Mouse (Mus musculus): ENCODE data around the gene Abca13. TPM values are rescaled to one million over a fixed set of nuclear protein-coding genes. Genes with fewer than 3 reads are reported as not detected.
A peak's percentile ranks its signal among the peaks of the same experiment; 100 is the strongest.
"Not testable (repeated sequence)": the region's sequence is repeated elsewhere in the genome, so short reads cannot be mapped to it uniquely, and the experiment has no call there.

Gene Abca13
- total RNA-seq (2021), result under 1 TPM; 0.03 TPM
- long read RNA-seq, experiment 1, result 0 reads
- long read RNA-seq, experiment 2, result 0 reads

DNA sequence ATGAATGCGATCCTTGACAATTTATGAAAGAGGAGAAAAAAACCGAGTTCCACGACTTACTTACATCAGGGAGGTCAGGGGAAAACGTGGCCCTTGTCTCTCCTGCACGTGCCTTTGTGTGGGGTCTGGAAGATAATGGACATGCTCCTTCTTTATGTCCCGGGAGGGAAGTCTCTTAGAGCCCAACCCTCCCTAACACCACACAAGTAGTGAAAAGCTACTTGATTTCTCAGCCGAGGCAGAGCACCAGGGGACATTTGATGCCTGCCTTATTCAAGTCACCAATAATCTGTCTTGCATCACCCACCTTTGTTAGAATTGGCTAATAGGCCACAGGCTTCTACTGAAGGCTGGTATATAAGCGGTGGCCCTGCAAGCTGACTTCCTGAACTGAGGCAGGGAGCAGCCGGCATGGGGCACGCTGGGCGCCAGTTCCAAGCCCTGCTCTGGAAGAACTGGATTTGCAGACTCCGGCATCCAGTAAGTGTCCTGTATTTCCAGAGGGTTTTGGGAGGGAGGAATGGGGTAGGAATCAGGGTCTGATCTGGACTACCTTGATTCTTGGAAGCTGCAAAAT lies at the start of gene Abca13:
Gene Abca13, plus strand, starts transcription at position 388 of the 577 bp plus-strand sequence.
- no peak for DNase-seq

DNA sequence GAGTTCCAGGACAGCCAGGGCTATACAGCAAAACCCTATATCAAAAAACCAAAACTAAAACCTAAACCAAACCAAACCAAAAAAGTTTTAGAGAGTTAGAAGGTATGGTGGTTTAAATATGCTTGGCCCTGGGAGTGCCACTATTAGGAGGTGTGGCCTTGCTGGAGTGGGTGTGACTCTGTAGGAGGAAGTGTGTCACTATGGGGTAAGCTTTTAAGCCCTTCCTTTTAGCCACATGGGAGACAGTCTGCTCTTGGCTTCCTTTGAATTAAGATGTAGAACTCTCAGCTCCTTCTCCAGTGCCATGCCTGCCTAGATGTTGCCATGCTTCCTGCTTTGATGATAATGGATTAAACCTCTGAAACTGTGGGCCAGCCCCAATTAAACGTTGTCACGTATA lies 46.6 kb upstream of the Abca13 start:
- DNase-seq, result no peak

GRCm38 (mm10) chr11:9146115-9146514 lies 45.6 kb upstream of the Abca13 start:
- no peak for DNase-seq

DNA sequence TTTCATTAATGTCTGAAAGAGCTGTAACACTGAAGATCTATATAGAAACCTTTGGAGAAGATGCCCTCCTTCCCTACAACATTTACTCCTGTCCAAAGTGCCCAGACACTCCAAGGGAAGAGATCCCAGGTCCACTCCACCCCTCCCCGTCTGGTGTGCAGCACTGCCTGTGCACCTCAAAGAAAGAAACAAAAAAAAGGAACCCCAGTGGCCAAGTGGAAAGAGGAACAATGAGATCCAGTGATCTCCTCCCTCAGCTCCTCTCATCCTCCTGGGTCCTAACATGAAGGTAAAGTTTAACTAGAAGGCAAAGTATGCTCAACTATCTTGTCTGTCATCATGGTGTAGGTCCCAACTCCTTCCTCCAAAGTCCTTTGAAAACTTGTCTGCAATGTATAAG lies 45.1 kb upstream of the Abca13 start:
- DNase-seq, result no peak

DNA sequence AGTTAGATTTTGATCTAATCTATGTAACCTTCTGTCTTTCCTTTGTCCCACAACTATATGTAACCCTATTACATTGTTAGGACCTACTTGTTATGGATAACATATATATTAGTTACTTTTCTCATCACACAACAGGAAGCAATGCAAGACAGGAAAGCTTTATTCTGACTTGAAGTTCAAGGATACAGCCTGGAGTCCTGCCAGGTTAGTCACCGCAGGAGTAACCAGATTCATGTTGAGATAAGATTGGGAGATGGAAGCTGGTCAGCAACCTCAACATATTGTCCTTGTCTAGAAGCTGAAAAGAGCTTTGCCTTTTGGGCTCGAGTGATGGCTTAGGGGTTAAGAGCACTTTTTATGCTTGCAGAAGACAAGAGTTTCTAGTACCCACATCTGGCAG lies 43.5 kb upstream of the Abca13 start:
- DNase-seq, result peak; percentile 44 to 46

- DNase-seq, result not testable (repeated sequence)
Measured at GRCm38 (mm10) chr11:9150403-9150802, 41.3 kb upstream of the Abca13 start.

GRCm38 (mm10) chr11:9159953-9160352 lies 31.8 kb upstream of the Abca13 start:
- no peak for DNase-seq

GRCm38 (mm10) chr11:9167331-9167730 lies 24.4 kb upstream of the Abca13 start:
- DNase-seq, result no peak

DNA sequence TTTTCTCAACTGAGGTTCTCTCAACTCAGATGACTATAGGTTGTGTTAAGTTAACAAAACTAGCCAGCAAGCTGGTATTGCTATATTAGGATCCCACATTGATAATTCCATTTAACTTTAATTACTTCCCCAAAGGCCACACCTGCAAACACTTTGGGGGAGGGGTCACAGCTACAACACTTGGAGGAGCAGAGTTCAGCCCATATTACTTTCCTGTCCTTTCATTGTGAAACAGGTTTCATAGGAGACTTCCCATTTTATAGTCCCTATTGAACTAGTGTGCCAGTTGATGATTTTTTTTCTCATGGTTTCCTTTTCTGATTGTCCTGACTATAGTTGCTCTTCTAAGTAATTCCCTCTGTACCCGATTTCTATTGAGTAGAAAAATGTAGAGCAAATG lies 10.3 kb upstream of the Abca13 start:
- no peak for DNase-seq

DNA sequence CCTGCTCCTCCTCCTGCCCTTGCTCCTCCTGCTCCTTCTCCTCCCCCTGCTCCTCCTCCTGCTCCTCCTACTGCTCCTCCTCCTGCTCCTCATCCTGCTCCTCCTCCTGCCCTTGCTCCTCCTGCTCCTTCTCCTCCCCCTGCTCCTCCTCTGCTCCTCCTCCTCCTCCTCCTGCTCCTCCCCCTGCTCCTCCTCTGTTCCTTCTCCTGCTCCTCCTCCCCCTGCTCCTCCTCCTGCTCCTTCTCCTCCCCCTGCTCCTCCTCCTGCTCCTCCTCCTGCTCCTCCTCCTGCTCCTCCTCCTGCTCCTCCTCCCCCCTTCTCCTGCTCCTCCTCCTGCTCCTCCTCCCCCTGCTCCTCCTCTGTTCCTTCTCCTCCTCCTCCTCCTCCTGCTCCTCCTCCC lies 2.3 kb upstream of the Abca13 start:
- not testable (repeated sequence) for DNase-seq

GRCm38 (mm10) chr11:9190772-9191554 lies 779 bp upstream of the Abca13 start:
- no peak for DNase-seq

- DNase-seq, result no peak
Measured at GRCm38 (mm10) chr11:9194861-9195260, 3.1 kb downstream of the Abca13 start.

- no peak for DNase-seq
Measured at GRCm38 (mm10) chr11:9199868-9200267, 8.1 kb downstream of the Abca13 start.

DNA sequence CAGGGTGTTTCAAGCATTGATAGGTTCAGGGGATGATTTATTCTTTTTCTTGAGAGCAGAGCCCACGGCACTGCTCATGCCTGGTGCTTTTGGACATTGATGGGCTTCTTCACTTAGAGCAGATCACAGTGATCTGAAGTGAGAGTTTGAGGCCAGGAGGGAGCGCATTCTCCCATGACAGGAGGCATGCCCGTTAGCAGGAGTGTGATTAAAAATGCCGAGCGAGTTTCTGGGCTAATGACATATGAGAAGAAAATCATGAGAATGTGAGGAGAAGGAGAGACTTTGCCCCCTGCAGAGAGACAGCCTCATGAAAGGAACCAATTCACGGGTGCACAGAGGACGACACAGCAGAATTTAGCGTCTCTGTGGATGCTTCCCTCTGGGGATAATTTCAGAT lies 19.0 kb downstream of the Abca13 start:
- no peak for DNase-seq

DNA sequence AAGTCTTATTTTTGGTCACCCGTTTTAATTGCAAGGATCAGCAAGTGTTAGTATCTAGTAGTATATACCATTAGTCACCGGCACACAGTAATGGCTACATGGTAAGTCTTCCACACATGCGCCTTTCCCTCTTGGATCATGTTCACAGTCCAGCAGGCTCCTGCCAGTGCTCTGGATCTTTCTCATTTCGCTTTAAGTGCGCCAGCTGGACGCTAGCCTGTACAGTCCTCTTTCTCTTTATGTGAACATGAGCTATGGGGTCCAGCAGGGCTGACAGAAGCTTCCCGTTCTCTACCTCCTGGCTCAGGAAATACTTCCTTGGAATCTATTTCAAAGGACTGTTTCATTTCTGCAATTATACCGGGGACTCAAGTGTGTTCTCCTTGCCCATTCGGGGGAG lies 21.8 kb downstream of the Abca13 start:
- no peak for DNase-seq

DNA sequence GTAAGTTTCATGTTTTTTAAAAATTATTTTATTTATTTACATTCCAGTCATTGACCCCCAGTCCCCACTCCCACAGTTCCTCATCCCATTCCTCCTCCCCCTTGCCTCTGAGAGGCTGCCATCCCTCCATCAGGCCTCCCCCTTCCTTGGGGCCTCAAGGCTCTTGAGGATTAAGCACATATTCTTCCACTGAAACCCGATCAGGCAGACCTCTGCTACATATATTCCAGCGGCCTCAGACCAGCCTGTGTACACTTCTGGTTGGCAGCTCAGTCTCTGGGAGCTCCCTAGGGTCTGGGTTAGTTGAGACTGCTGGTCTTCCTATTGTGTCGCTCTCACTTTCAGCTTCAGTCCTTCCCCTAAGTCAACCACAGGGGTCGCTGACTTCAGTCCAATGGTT lies 24.5 kb downstream of the Abca13 start:
- no peak for DNase-seq

GRCm38 (mm10) chr11:9220501-9220900 lies 28.8 kb downstream of the Abca13 start:
- no peak for DNase-seq

DNA sequence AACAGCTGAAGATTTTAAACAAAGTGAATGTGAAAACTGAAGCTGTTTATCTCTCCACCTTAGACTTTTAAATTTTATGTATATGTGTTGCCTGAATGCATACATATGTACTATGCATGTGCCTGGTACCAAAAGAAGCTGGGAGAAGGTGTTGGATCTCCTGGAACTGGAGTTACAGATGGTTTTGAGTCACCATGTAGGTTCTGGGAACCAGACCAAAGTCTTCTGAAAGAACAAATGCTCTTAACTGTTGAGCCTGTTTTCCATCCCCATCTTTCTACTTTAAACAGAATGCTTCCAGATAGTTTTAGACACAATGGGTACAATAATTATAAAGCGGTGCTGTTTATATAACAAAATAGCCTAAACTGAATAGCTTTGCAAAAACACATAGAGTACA lies 29.9 kb downstream of the Abca13 start:
- DNase-seq, result no peak

DNA sequence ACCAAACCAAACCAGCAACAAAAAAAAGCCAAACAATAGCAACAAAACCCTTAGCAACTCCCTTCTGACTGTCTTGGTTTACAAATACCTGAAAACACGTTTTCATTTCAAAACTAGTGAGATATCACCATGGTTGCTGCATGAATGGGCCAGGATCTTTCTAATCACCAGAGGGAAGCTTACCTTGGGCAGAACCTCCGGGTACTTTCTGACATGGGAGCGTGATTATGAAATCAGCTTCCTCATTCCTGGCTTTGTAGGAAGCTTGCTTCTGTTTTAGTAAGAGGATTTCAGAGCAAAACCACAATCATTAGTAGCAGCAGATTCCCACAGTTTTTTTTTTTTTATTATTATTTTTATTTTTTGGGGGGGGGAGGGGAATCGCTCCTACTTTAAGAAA lies 34.7 kb downstream of the Abca13 start:
- DNase-seq, result no peak

GRCm38 (mm10) chr11:9249627-9250026 lies 57.9 kb downstream of the Abca13 start:
- DNase-seq, result not testable (repeated sequence)

- DNase-seq, result not testable (repeated sequence)
Measured at GRCm38 (mm10) chr11:9263072-9263471, 71.3 kb downstream of the Abca13 start.

GRCm38 (mm10) chr11:9269090-9269489 lies 77.3 kb downstream of the Abca13 start:
- no peak for DNase-seq

DNA sequence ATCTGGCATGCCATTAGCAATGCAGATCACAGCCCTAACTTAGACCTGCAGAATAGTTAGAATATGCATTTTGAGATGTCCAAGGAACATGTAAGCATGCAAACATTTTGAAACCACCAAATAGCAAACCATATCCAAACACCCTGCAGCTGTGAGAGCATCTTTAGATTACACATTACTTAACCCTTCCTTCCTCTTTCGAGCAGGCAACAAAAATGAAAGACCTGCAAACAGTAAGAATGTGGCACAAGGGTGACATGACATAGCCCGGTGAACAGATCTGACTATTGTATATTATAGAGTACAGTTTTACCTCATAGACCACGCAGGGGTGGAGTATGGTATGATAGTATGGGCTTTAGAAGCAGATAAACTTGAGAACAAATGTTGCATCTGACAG lies 93.5 kb downstream of the Abca13 start:
- DNase-seq, result no peak

GRCm38 (mm10) chr11:9285759-9286158 lies 94.0 kb downstream of the Abca13 start:
- no peak for DNase-seq

Measured in adrenal gland, postnatal 36 days (tissue).